Mouse (Mus musculus) hindbrain, embryonic 13.5 days (tissue): Measurements from ENCODE around the gene Cox5b. TPM values are rescaled to one million over a fixed set of nuclear protein-coding genes. Genes with fewer than 3 reads are reported as not detected.

ENCODE experiments used
- ATAC-seq: fragments of 200-750 bp; cut with Nextera tagmentation; 2 replicates; pipeline ENCODE4 v1.8.0; 2017; ENCODE audit warnings: moderate TSS enrichment; ENCODE audit not compliant: low FRiP score
- H3K27ac ChIP-seq: fragments of 300-500 bp; sonication (generic); 2 replicates; pipeline ENCODE4 v1.5.1; 2015; ENCODE audit warnings: inconsistent platforms, mild to moderate bottlenecking, moderate library complexity
- H3K27me3 ChIP-seq: fragments of 300-500 bp; sonication (generic); 2 replicates; pipeline ENCODE4 v1.6.1; 2015; ENCODE audit warnings: mild to moderate bottlenecking, inconsistent platforms
- H3K36me3 ChIP-seq: fragments of 300-500 bp; sonication (generic); 2 replicates; pipeline ENCODE4 v1.6.1; 2015; ENCODE audit warnings: mild to moderate bottlenecking, inconsistent platforms
- H3K4me1 ChIP-seq: fragments of 300-500 bp; sonication (generic); replicated peaks from 2 replicates; pipeline ENCODE4 v1.6.1; 2015; ENCODE audit warnings: inconsistent platforms
- H3K4me2 ChIP-seq: fragments of 300-500 bp; sonication (generic); 2 replicates; pipeline ENCODE4 v1.6.1; 2015; ENCODE audit warnings: inconsistent platforms, mild to moderate bottlenecking, moderate library complexity
- H3K4me3 ChIP-seq: fragments of 300-500 bp; sonication (generic); 2 replicates; pipeline ENCODE4 v1.5.1; 2015; ENCODE audit warnings: mild to moderate bottlenecking, inconsistent platforms
- H3K9ac ChIP-seq: fragments of 300-500 bp; sonication (generic); 2 replicates; pipeline ENCODE4 v1.6.1; 2015; ENCODE audit warnings: mild to moderate bottlenecking, inconsistent platforms
- H3K9me3 ChIP-seq: fragments of 300-500 bp; sonication (generic); 2 replicates; pipeline ENCODE4 v1.6.1; 2016; ENCODE audit warnings: inconsistent platforms
- WGBS: fragments of 180-500 bp; shearing (Covaris S2); methylation state at CpG from one replicate; pipeline ENCODE4 v1.1.7; 2015; 5-methylcytosine and 5-hydroxymethylcytosine counted together
- microRNA-seq: library from miRNA; unstranded; fragments of <30 nt; microRNA quantifications from one replicate; pipeline ENCODE4, GENCODE M21; 2016
- polyA plus RNA-seq: library from polyadenylated mRNA; unstranded; fragments of >200 nt; fragmentation: Nextera tagmentation; extraction: Ambion mirVana; gene quantifications from 2 replicates; pipeline ENCODE4 v1.2.1, GENCODE M21; 2015

The Cox5b gene
- polyA plus RNA-seq, 1 experiment from 2014 or later = 648 TPM

DNA sequence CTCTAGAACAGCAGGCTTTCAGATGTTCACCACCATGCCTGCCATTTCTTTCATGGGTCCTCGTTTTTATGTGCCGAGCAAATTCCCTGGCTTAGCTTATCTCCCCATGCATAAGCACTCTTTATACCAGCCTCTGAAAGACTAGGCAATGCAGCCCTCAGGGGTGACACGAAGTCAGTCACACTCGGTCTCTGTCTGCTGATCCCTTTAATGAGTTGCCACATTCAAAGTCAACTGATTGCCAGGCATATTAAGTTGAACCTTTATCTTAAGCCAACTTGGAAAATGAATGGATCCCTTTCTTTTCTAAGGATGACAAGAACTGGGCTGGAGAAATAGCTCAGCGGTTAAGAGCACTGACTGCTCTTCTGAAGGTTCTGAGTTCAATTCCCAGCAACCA lies 48.0 kb downstream of the Cox5b start:
- Histone ChIP-seq H3K27ac (no peak overlapping the region), H3K4me1 (peaks cover 6% of the 10 kb centered on the region), H3K4me2 (no peak overlapping the region), H3K27me3 (0 out of 2 replicates have a peak, but pooled peaks cover 6% of the 10 kb centered on the region), H3K4me3 (no peak overlapping the region), H3K9ac (no peak overlapping the region), H3K36me3 (no peaks in the 10 kb centered on the region), H3K9me3 (no peaks in the 10 kb centered on the region)
- WGBS = 67% methylated on average over 5 of the region's 5 CpGs
- ATAC-seq = no peak

DNA sequence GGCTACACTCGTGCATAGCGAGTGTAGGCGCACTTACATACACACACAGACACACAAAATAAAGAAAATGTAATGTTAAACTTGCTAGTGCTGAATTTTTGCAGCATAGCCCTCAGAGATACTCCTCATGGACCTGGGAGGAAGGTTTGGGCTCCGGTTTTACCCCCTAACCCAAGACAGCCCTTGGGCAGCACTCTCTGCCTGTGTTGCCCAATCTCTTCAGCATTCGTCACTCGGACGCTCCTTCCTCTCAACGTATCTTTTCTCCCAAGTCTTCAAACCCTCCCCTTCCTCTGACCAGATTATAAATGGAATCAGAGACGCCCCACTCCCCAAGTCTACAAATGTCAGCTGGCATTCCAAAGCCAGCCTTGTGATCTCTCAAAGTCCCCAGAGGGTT lies 51.8 kb downstream of the Cox5b start:
- Histone ChIP-seq H3K27ac (no peak overlapping the region), H3K4me3 (no peak overlapping the region), H3K9ac (no peak overlapping the region), H3K27me3 (0 out of 2 replicates have a peak, but pooled peaks cover 6% of the 10 kb centered on the region), H3K36me3 (no peaks in the 10 kb centered on the region), H3K9me3 (no peaks in the 10 kb centered on the region), H3K4me2 (no peak overlapping the region), H3K4me1 (peaks cover 14% of the 10 kb centered on the region)
- 81% methylated on average over 9 of the region's 9 CpGs for WGBS
- no peak for ATAC-seq

Small RNAs within 50 kb of the gene (microRNA-seq; reads per million reads assigned to microRNA genes)
- gene Gm24133 = not detected

Other genes with a start within 250 kb of the Cox5b start
- 70.4 and 71.1 TPM in 2 replicates for gene Lman2l, start 246.2 kb upstream of the Cox5b start, polyA plus RNA-seq
- gene Cnnm4, start 219.8 kb upstream of the Cox5b start, polyA plus RNA-seq = 8.9 and 9.7 TPM in 2 replicates
- 4.2 and 5.1 TPM in 2 replicates for gene Cnnm3, start 179.6 kb upstream of the Cox5b start, polyA plus RNA-seq
- 16.3 and 19.5 TPM in 2 replicates for gene Ankrd23, start 154.6 kb upstream of the Cox5b start, polyA plus RNA-seq
- gene Gm42417, start 152.0 kb upstream of the Cox5b start, polyA plus RNA-seq = 0.43 TPM in 1 of 2 replicates, not detected in the other
- gene Ankrd39, start 144.0 kb upstream of the Cox5b start, polyA plus RNA-seq = 22.4 TPM in 2 replicates
- 28.3 and 31.8 TPM in 2 replicates for gene Sema4c, start 133.1 kb upstream of the Cox5b start, polyA plus RNA-seq
- 0.27 and 0.32 TPM in 2 replicates for gene Fam178b, start 8.3 kb upstream of the Cox5b start, polyA plus RNA-seq
- gene 4933424G06Rik, start 18.7 kb downstream of the Cox5b start, polyA plus RNA-seq = 0.43 and 0.57 TPM in 2 replicates
- gene Actr1b, start 23.0 kb downstream of the Cox5b start, polyA plus RNA-seq = 101 and 107 TPM in 2 replicates
- gene Zap70, start 70.3 kb downstream of the Cox5b start, polyA plus RNA-seq = 0.43 and 1.2 TPM in 2 replicates